Mouse (Mus musculus): ENCODE measurements around the gene Ryk.

- TF ChIP-seq CTCF (IDR thresholded peaks at IDR 0.05): no peak
- no peak for TF ChIP-seq POLR2A (IDR thresholded peaks at IDR 0.05; ENCODE audit: insufficient read depth, low read depth, low read length)
- no peak for TF ChIP-seq EP300 (IDR thresholded peaks at IDR 0.05; ENCODE audit: insufficient read depth, low read depth, low read length)
Measured at GRCm38 (mm10) chr9:102951091-102951994, 116.6 kb downstream of the Ryk start.
